Mouse (Mus musculus): ENCODE data around the gene Elk4. TPM values are rescaled to one million over a fixed set of nuclear protein-coding genes. Genes with fewer than 3 reads are reported as not detected.

Elk4 gene
- polyA plus RNA-seq, 1 experiment from 2014 or later: 19.0 TPM

GRCm38 (mm10) chr1:131968983-131969382 is 38.4 kb upstream of the Elk4 start:
- H3K9ac ChIP-seq (replicated peaks; ENCODE audit: low read length): no peak overlapping the region
- H3K27me3 ChIP-seq (ENCODE audit: insufficient read depth, low read length): no peaks in the 10 kb centered on the region; the same call in 1 of the 2 replicates
- H3K36me3 ChIP-seq (ENCODE audit: insufficient read depth, low read length): no peaks in the 10 kb centered on the region
- H3K4me3 ChIP-seq (ENCODE audit: low read length): no peak overlapping the region
- peaks cover 75% of the 10 kb centered on the region for H3K4me1 ChIP-seq (ENCODE audit: insufficient read depth, low read length)
- H3K9me3 ChIP-seq (ENCODE audit: low read length): no peaks in the 10 kb centered on the region
- no peak overlapping the region for H3K4me2 ChIP-seq (replicated peaks; ENCODE audit: low read depth, low read length)
- H3K27ac ChIP-seq (ENCODE audit: low read length): peak overlapping the region; percentile 35; the same call in 1 of the 2 replicates
- ATAC-seq (ENCODE audit: low FRiP score, low TSS enrichment): no peak
- 66% methylated on average over 6 of the region's 6 CpGs for WGBS

- Histone ChIP-seq H3K4me2 (replicated peaks; ENCODE audit: low read depth, low read length) (no peak overlapping the region), H3K9me3 (ENCODE audit: low read length) (no peaks in the 10 kb centered on the region), H3K4me3 (ENCODE audit: low read length) (no peak overlapping the region), H3K27me3 (ENCODE audit: insufficient read depth, low read length) (no peaks in the 10 kb centered on the region), H3K27ac (ENCODE audit: low read length) (no peak overlapping the region), H3K4me1 (ENCODE audit: insufficient read depth, low read length) (peaks cover 76% of the 10 kb centered on the region), H3K9ac (replicated peaks; ENCODE audit: low read length) (no peak overlapping the region), H3K36me3 (ENCODE audit: insufficient read depth, low read length) (no peaks in the 10 kb centered on the region)
- no peak for ATAC-seq (ENCODE audit: low FRiP score, low TSS enrichment)
- WGBS: 60% methylated on average over 4 of the region's 4 CpGs
These were observed 37.6 kb upstream of the Elk4 start for GRCm38 (mm10) chr1:131969825-131970224.

DNA sequence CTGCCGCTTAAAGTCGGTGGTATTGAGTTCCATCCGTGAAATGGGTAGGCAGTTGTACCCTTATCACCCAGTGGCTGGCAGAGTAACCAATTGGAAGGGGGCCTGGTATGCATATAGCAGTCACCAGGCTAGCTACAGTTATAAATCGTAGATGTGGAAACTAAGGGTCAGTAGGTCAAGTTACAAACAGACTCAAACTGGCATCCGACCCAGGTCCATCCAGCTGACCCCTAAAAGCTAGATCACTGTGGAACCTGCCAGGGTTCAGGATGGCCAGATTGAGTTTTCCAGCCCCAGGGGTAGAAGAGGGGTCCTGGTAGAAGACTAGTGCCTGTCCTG is 37.1 kb upstream of the Elk4 start:
- Histone ChIP-seq H3K9me3 (ENCODE audit: low read length) (no peaks in the 10 kb centered on the region), H3K4me1 (ENCODE audit: insufficient read depth, low read length) (peaks cover 76% of the 10 kb centered on the region), H3K4me3 (ENCODE audit: low read length) (no peak overlapping the region), H3K9ac (replicated peaks; ENCODE audit: low read length) (peak overlapping the region; percentile 56; the same call in 1 of the 2 replicates), H3K27me3 (ENCODE audit: insufficient read depth, low read length) (no peaks in the 10 kb centered on the region), H3K4me2 (replicated peaks; ENCODE audit: low read depth, low read length) (peak overlapping the region; percentile 28; the same call in 1 of the 2 replicates), H3K36me3 (ENCODE audit: insufficient read depth, low read length) (no peaks in the 10 kb centered on the region), H3K27ac (ENCODE audit: low read length) (peak overlapping the region; percentile 91; the same call in 1 of the 2 replicates)
- no peak for ATAC-seq (ENCODE audit: low FRiP score, low TSS enrichment)
- 42% methylated on average over 5 of the region's 5 CpGs for WGBS

GRCm38 (mm10) chr1:131970661-131971520 is 36.5 kb upstream of the Elk4 start:
- no peak for ATAC-seq (ENCODE audit: low FRiP score, low TSS enrichment)
- H3K9me3 ChIP-seq (ENCODE audit: low read length): no peaks in the 10 kb centered on the region
- no peaks in the 10 kb centered on the region for H3K36me3 ChIP-seq (ENCODE audit: insufficient read depth, low read length)
- peaks cover 71% of the 10 kb centered on the region for H3K4me1 ChIP-seq (ENCODE audit: insufficient read depth, low read length)
- peak overlapping the region; percentile 28 for H3K4me2 ChIP-seq (replicated peaks; ENCODE audit: low read depth, low read length)
- H3K9ac ChIP-seq (replicated peaks; ENCODE audit: low read length): peak overlapping the region; percentile 56
- WGBS: 9% methylated on average over 16 of the region's 16 CpGs
- H3K27me3 ChIP-seq (ENCODE audit: insufficient read depth, low read length): no peaks in the 10 kb centered on the region
- H3K27ac ChIP-seq (ENCODE audit: low read length): peak overlapping the region; percentile 91
- H3K4me3 ChIP-seq (ENCODE audit: low read length): no peak overlapping the region

DNA sequence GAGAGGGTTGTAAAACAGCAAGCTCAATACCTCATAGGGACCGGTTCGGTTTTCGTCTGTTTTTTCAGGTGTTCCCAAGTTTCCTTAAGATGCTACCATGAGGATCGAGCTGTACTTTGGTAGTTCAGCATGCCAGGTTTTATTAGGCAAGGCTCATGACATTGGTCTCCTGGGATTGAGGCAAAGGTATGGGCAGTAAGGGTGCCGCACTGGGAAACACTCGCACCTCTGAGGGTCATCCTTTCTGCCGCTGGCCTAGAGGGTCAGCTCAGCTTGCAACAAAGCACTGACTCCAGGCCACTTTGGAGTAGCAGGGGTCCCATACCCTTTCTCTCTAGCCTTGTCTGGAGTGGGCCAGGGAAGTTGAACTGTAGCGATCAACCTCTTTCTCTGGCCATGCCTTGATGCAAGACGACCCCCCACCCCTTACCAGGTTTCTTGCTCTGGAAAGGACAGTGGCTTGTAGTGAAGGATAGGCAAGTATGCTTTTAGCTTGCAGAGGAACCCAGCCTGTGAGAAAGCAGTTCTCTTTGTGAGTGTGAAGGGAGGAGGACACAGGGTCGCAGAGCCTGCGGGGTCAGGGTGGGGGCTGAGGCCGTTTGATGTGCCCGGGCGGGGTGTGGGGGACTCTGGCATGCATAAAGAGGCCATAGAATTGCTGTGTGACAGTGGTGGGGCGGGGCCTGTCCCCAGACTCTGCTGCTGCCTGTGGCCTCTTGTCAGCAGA is 35.5 kb upstream of the Elk4 start:
- Histone ChIP-seq H3K27me3 (ENCODE audit: insufficient read depth, low read length) (no peaks in the 10 kb centered on the region), H3K4me2 (replicated peaks; ENCODE audit: low read depth, low read length) (peak overlapping the region; percentile 28), H3K36me3 (ENCODE audit: insufficient read depth, low read length) (no peaks in the 10 kb centered on the region), H3K9me3 (ENCODE audit: low read length) (no peaks in the 10 kb centered on the region), H3K4me1 (ENCODE audit: insufficient read depth, low read length) (peaks cover 65% of the 10 kb centered on the region), H3K9ac (replicated peaks; ENCODE audit: low read length) (peak overlapping the region; percentile 39; the same call in 1 of the 2 replicates), H3K4me3 (ENCODE audit: low read length) (no peak overlapping the region), H3K27ac (ENCODE audit: low read length) (peak overlapping the region; percentile 91)
- 26% methylated on average over 15 of the region's 15 CpGs for WGBS
- ATAC-seq (ENCODE audit: low FRiP score, low TSS enrichment): peak; percentile 69

- peak overlapping the region; percentile 91 for H3K27ac ChIP-seq (ENCODE audit: low read length)
- no peaks in the 10 kb centered on the region for H3K27me3 ChIP-seq (ENCODE audit: insufficient read depth, low read length)
- H3K4me1 ChIP-seq (ENCODE audit: insufficient read depth, low read length): peaks cover 57% of the 10 kb centered on the region
These were observed 34.7 kb upstream of the Elk4 start for GRCm38 (mm10) chr1:131972498-131973334.

DNA sequence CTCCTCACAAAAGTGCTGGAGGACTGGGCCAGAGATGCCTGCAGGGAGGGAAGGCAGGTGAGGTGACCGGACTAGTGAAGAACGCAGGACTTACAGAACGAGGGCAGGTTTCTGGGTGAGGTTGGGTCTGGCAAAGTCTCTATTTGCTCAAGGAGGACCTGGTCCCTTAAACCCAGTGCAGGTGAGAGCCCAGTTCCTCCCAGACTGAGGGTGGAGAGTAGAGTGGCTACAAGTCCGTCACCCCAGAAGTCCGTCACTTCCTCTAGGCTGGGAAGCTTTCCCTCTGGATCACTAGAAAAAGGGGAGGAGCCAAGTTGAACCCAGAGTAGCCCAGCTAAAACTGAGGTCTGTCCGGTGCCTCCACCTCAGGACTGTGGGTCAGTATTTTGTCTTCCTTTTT is 33.4 kb upstream of the Elk4 start:
- no peaks in the 10 kb centered on the region for H3K27me3 ChIP-seq (ENCODE audit: insufficient read depth, low read length)
- no peaks in the 10 kb centered on the region for H3K36me3 ChIP-seq (ENCODE audit: insufficient read depth, low read length)
- H3K4me1 ChIP-seq (ENCODE audit: insufficient read depth, low read length): peaks cover 48% of the 10 kb centered on the region
- H3K4me3 ChIP-seq (ENCODE audit: low read length): no peak overlapping the region
- H3K9me3 ChIP-seq (ENCODE audit: low read length): no peaks in the 10 kb centered on the region
- no peak for ATAC-seq (ENCODE audit: low FRiP score, low TSS enrichment)
- H3K4me2 ChIP-seq (replicated peaks; ENCODE audit: low read depth, low read length): no peak overlapping the region
- 67% methylated on average over 6 of the region's 6 CpGs for WGBS
- peak overlapping the region; percentile 91; the same call in 1 of the 2 replicates for H3K27ac ChIP-seq (ENCODE audit: low read length)
- no peak overlapping the region for H3K9ac ChIP-seq (replicated peaks; ENCODE audit: low read length)

More at GRCm38 (mm10) chr1:131972498-131973334, 34.7 kb upstream of the Elk4 start:
- WGBS: 21% methylated on average over 13 of the region's 13 CpGs
- no peaks in the 10 kb centered on the region for H3K9me3 ChIP-seq (ENCODE audit: low read length)
- ATAC-seq (ENCODE audit: low FRiP score, low TSS enrichment): peak; percentile 59
- H3K36me3 ChIP-seq (ENCODE audit: insufficient read depth, low read length): no peaks in the 10 kb centered on the region
- peak overlapping the region; percentile 19 for H3K4me2 ChIP-seq (replicated peaks; ENCODE audit: low read depth, low read length)
- peak overlapping the region; percentile 39 for H3K9ac ChIP-seq (replicated peaks; ENCODE audit: low read length)
- no peak overlapping the region for H3K4me3 ChIP-seq (ENCODE audit: low read length)

DNA sequence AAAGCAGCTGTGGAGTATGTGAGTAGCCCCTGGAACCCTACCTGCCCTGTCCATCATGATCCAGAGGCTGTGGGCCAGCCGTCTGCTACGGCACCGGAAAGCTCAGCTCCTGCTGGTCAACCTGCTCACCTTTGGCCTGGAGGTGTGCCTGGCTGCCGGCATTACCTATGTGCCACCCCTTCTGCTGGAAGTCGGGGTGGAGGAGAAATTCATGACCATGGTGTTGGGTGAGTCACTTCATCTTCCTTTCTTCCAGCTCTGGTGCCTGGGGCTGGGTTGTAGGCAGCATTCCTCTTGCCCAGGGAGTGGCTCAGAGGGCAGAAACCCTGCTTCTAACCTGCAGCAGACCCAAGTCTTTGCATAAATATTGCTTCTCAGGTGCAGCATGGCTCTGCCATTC is 30.5 kb upstream of the Elk4 start:
- peaks cover 23% of the 10 kb centered on the region for H3K4me1 ChIP-seq (ENCODE audit: insufficient read depth, low read length)
- no peak overlapping the region for H3K4me2 ChIP-seq (replicated peaks; ENCODE audit: low read depth, low read length)
- WGBS: 70% methylated on average over 5 of the region's 5 CpGs
- no peak overlapping the region for H3K9ac ChIP-seq (replicated peaks; ENCODE audit: low read length)
- H3K36me3 ChIP-seq (ENCODE audit: insufficient read depth, low read length): no peaks in the 10 kb centered on the region
- no peaks in the 10 kb centered on the region for H3K9me3 ChIP-seq (ENCODE audit: low read length)
- H3K27ac ChIP-seq (ENCODE audit: low read length): no peak overlapping the region
- no peak for ATAC-seq (ENCODE audit: low FRiP score, low TSS enrichment)
- H3K4me3 ChIP-seq (ENCODE audit: low read length): no peak overlapping the region
- H3K27me3 ChIP-seq (ENCODE audit: insufficient read depth, low read length): no peaks in the 10 kb centered on the region

DNA sequence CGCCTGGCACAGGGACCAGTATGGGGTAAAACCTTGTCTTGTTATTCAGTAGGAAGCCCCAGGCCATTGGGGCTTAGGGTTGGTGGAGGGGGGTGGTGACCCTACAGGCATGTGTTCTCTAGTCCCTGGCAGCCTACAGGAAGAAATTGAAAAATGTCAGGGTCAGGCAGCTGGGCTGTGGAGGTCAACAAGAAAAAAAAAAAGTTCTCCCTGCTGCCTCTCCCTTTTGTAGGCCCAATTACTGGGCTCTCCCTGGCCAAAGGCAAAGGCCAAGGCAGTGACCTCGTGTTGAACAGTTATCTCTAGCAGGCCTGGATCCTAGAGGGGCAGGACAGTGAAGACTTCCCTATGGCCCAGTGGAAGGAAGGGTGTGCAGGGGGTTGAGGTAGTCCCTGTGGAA is 26.9 kb upstream of the Elk4 start:
- Histone ChIP-seq H3K36me3 (ENCODE audit: insufficient read depth, low read length) (no peaks in the 10 kb centered on the region), H3K27ac (ENCODE audit: low read length) (no peak overlapping the region), H3K4me1 (ENCODE audit: insufficient read depth, low read length) (no peaks in the 10 kb centered on the region), H3K9ac (replicated peaks; ENCODE audit: low read length) (no peak overlapping the region), H3K4me3 (ENCODE audit: low read length) (no peak overlapping the region), H3K4me2 (replicated peaks; ENCODE audit: low read depth, low read length) (no peak overlapping the region), H3K9me3 (ENCODE audit: low read length) (no peaks in the 10 kb centered on the region), H3K27me3 (ENCODE audit: insufficient read depth, low read length) (no peaks in the 10 kb centered on the region)
- no peak for ATAC-seq (ENCODE audit: low FRiP score, low TSS enrichment)
- 53% methylated on average over 2 of the region's 2 CpGs for WGBS

Data from kidney, embryonic 16.5 days (tissue).